Mouse (Mus musculus): Measurements from ENCODE around the gene Gal.

DNA sequence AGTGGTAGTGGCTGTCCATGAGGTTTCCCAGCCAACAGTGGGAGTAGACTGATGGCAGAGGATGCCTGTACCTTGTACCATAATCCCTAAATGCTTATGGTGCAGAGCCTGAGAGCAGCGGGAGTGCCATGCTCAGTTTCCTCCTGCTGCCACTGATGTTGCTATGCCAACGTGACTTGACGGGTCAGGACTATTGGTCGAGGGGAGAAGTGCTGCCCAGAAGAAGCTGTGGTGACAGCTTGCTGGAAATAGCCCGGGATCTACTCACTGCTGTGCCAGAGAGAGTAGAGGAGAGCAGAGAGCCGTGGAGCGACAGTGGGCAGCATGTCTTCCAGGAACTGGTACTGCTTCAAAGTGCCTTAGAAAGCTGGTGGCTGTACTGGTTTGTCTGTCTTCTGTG, 12.4 kb downstream of the Gal start:
- TF ChIP-seq POLR2A (IDR thresholded peaks at IDR 0.05; ENCODE audit: insufficient read depth, low read depth, low read length): no peak
- TF ChIP-seq CTCF (IDR thresholded peaks at IDR 0.05): no peak
- TF ChIP-seq EP300 (IDR thresholded peaks at IDR 0.05; ENCODE audit: insufficient read depth, low read depth, low read length): no peak

Measured in heart, adult 2 months (tissue).